Mouse (Mus musculus) thymus, postnatal 4 days (tissue): ENCODE results near the gene Ssu72.
"Not testable (repeated sequence)": the region's sequence is repeated elsewhere in the genome, so short reads cannot be mapped to it uniquely, and the experiment has no call there.

Experiments
- DNase-seq: peaks from one replicate; pipeline ENCODE4 v3.0.0; 2021

Gene Ssu72

DNA sequence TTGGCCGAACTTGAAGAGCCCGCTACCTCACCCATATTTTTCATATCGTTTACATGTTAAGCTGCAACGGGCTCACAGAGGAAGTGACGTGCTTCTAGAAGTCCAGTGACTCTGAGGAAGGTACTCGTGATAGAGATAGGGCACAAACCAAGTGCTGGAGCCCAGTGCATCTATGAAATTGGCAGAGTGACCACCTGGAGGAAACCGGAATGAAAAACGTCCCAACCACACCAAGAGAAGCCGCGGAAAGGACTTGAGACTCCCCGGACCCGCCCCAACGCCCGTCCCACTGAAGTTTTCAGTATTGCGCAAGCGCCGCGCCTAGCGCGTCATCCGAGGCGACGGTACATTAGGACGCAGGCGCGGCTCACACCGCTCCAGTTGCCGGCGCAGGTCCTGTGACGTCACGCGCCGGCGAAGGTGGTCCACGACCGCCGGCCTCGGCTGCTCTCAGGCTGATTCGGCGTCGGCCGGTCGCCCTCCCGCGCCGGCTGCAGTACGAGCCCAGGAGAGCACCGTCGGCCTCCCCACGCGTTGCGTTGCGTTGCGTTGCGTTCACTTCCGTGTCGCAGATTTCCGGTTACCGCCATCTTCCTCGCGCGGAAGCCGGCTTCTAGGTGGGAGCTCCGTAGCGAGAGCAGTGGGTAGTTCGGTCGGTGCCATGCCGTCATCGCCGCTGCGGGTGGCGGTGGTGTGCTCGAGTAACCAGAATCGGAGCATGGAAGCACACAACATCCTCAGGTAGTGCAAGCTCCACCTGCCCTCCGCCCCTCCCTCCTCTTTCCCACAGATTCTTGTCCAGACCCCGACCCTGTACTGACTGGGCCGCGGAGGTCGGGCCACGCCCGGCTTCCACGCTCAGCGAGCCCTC is at the start of gene Ssu72:
Ssu72 (plus strand) TSS at position 80 of the 871 bp plus-strand sequence.
- DNase-seq: peak; percentile 95

DNA sequence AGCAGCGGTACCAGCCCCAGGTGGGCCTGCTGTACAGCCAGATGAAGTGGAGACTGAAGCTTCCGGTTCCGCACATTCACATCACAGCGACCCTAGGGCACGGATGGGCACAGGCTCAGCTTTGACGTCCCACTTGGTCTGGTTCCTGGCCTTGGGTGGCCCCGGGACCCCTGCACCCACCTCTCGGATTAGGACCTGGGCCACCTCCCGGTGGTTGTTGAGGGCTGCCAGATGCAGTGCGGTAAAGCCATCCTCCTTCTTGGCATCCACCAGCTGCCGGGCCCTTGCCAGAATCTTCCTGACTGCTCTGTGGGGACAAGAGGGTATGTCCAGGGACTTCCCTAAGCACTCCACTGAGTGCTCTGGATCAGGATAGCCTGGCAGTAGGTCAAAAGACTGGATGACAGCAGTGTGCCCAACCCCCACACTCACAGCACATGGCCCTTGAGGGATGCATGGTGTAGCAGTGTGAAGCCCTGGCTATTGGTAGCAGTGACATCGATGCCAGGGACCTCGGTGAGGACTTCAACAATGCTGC is 48.3 kb upstream of the Ssu72 start:
- no peak for DNase-seq

DNA sequence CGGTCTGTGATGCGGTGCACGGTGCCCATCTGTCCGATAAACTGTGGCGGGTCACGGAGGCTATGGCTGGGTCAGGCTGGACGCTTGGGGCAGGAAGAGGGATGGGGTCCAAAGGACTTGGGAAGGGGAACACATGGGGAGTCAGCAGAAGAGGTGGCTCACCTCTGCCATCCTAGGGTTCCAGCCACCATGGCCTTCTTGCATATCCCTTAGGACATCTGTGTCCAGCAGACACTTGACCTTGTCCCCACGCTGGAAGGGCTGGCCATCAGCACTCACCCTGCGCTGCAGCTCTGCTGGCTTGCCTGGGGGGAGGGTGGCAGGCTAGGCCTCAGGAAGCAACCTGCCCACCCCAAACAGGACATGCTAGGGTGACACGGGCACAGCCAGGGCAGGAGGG is 45.6 kb upstream of the Ssu72 start:
- DNase-seq: no peak

DNA sequence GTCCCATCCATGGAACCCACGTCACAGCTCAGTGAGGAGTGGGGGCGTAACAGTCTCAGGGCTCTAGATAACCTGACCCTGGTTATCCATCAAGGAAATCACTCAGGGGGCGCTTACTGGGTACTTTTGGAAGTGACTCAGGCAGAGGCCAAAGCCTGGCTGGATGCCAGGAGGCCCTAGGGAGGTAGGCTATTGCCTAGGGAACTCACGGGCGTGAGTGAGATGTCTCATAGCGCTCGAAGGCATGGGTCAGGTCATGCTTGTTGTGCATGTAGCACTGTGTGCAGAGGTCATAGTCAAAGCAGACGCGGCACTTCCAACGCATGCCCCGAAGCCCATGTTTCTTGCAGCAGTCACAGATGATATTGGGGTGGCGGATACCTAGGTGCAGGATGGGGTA is 44.0 kb upstream of the Ssu72 start:
- no peak for DNase-seq

DNA sequence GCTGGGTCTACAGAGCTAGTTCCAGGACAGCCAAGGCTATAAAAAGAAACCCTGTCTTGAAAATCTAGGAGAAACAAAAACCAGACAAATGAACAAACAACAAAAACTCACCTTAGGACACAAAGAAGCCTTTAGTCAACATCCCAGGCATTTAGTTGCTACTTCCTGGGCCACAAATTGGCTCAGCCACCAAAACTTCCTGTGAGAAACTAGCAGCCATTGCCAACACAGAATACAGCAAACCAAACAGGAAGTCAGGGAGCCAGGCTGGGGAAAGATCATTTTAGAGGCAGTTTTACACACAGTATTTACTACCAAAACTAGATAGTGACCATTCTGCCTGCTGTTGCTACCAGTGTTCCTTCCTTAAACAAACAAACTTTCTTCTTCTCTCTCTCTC is 37.7 kb upstream of the Ssu72 start:
- no peak for DNase-seq

DNA sequence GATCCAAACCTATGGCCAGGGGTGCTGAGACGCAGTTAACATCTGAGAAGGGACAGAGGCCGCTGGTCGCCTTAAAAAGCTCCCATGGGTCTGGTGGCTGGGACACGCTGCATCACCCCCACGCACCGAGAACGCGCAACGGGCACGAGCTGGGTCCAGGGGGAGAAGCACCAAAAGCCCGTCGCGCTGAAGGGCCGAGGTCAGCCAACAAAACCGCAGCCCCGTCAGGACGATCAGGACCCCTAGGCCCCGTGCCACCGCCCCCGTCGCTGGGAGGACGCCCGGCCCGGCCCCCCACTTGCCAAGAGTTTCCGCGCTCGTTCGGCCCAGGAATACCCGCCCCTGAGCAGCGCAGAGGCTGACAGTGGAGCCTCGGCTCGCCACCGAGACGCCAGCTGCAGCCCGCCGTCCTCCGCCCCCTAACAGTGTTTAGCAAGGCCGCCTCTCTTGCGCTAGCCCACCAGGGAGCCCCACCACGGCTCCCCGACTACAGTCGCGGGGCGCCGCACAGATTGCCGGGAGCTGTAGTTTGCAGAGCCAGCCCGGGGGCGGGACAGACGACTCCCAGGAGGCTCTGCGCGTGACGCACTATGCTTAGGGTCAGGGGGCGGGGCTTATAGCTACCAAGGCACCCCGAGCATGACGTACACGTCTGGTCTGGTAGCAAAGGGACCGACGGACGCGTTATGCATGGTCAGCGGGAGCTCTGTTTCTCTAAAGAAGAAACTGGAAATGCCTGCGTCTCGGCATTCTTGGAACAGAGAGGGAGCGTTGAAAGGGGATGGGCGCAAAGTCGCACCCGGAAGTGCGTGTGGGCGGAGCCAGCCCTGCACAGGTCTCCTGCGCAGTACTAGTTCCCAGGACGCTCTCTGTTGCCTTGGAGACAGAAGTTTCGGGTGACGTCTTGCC is 35.7 kb upstream of the Ssu72 start, which contains the start of gene Mib2:
Mib2 (minus strand) TSS at position 510 of the 909 bp plus-strand sequence.
- DNase-seq: peak; percentile 98

DNA sequence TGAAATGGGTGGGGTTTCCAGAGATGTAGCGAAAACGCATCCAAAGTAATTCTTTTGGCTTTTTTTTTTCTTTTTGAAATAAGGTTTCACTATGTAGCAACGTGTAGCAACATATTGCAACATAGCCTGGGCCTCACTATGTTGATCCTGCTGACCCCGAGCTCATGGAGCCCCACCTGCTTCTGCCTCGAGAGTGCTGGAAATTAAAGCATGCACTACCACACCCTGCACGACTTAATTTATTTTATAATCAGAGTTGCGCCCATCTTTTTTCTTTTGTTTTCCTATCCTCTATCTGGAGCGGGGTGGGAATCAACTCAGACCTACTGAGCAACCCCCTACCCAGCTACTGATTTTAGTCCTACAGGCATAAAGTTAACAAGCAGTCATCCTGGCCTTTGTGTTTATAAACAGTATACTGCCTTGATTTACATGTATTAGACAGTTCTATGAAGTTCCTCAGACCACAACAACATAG is 35.0 kb upstream of the Ssu72 start:
- no peak for DNase-seq

DNA sequence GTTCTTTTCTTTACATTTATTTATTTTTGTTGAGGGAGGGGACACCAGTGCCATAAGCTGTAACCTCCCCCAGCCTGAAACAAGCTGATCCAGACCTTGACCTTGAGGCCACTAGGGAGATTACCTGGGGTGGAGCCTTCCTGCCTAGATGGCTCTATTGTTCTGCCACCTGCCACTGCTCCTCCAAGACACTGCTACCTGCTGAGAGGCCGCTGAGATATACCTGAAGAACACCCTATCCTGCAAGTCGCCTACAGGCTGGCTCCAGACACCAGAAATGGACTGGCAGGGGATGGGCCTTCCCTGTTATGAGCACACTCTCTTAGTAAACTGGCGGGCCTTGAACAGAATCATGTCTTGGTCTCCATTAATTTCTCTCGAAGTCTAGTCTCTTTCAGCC is 34.4 kb upstream of the Ssu72 start:
- DNase-seq: not testable (repeated sequence)

DNA sequence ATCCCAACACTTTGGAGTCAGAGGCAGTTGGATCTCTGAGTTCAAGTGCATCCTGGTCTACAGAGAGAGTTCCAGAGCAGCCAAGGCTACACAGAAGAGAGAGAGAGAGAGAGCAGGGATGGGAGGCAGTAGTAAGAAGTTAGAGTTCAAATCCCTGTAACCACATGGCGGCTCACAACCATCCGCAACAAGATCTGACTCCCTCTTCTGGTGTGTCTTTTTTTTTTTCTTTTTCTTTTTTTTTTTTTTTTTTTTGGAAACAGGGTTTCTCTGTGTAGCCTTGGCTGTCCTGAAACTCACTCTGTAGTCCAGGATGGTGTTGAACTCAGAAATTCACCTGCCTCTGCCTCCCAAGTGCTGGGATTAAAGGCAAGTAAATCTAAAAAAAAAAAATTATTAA is 32.5 kb upstream of the Ssu72 start:
- DNase-seq: no peak

DNA sequence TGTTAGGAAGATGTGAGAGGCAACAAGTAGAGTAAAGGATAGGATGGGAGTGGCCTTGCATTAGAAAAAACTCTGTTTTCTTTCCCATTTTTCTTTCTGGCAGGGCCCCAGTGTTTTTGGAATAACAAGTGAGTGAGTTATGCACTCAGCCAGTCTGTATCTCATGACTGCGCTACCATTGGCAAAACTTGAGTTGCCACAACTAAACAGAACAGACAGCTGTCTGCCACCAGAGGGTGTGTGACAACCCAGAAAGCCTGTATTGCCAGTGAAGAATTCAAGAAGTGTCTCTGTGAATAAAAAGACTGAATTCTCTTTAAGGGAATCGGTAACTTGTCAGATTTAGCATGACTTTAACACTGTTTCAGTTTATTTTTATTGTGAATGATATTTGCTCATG is 28.6 kb upstream of the Ssu72 start:
- DNase-seq: peak; percentile 50

DNA sequence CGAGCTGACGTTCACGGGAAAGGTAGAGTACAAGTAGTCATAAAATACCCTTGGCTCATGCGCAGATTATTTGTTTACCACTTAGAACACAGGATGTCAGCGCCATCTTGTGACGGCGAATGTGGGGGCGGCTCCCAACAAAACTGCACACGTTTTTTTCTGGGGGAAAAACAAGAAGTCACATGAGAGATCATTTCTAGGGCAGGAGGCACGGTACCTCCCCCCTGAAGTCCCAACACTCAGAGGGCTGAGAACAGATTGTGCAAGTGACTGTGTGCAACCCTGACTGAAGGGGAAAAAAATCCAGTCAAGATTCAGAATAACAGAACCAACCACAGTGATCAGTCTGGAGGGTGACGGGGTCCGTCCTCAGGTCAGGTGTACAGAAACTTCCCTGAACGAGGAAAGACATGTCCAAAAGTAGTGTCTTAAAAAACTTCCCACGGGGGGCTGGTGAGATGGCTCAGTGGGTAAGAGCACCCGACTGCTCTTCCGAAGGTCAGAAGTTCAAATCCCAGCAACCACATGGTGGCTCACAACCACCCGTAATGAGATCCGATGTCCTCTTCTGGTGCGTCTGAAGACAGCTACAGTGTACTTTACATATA is 20.8 kb upstream of the Ssu72 start:
- DNase-seq: not testable (repeated sequence)

DNA sequence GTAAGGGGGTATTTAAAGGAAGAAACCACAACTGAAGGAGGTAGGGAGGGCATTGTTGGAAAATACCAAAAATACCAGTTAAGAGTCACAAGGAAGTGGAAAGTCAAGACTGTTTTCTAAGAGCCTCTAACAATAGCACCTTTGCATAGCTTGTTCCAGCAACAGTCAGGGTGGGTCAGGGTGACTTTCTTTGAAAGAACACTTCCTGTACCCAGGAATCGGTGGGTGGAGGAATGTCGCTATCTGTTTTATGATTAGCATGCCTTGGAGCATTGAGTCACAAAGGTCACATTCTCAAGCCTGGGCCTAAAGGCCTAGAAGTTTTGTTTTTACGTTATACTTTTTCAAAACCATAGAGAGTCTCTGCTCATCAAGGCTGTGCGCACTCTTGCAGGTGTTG is 16.8 kb upstream of the Ssu72 start:
- not testable (repeated sequence) for DNase-seq

DNA sequence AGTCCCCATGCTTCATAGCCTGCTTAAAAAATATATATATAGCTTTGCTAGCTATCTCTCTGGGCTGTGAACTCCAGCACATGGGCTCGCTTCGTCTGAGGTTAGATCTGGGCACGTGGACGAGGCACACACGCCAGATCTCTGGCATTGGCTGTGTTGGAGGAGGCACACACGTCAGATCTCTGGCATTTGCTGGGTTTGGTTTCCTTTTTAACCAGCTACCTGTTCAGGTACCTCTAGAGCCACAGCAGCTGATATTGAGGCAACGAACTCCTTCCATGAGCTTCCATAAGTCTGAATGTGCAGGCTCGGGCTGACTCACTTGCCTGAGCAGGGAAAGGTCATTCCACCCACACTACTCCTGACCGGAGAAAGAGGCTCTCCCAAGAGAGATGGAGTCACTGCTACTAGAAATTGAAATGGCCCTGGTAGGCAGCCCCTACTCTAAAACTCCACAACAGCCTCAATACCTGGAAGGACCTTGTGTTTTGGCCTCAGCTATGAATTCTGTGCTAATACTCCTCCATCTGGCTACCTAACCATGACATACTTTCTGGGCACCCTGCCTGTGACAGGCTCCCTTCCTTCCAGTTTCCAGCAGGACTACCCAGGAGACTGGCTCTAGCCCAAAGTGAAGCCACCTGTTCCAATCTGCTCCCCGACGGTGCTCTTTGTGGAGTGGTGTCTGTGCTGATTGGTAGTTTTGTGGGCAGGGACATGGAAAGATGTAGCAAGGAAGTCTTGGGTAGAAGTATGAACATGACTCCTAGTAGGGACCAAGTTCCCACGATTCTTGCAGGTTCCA is 13.8 kb upstream of the Ssu72 start:
- DNase-seq: no peak

DNA sequence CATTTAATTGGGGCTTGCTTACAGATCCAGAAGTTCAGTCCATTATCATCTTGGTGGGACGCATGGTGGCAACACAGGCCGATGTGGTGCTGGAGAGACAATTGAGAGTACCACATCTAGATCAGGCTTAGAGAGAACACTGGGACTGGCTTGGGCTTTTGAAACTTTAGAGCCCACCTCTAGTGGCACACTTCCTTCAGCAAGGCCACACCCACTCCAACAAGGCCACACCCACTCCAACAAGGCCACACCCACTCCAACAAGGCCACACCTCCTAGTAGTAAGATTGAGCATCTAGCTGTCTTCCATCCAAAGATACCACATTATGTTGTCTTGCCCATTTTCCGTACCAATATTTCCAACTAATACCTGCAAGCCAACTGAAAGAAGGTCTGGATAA is 12.2 kb upstream of the Ssu72 start:
- no peak for DNase-seq

DNA sequence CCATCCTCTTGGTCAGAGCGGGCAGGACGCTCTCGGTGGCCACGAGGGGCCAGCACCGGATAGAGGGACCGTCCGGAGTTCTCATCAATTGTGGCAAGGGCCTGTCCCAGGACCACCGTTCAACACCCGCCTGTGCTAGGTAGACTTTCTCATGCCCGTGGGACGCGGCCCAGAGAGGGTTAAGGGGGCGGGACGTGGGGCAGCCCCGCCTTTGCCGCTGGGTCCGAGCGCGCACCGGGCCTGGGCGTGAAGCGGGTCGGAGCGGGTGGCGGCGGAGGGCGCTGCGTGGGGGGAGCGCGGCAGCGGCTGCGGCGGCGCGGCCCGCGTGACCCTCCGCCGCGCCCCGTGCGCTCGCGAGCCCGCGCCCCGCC is 10.5 kb upstream of the Ssu72 start, which contains the start of gene Fndc10:
Fndc10 (plus strand) TSS at position 232 of the 371 bp plus-strand sequence.
- peak; percentile 80 for DNase-seq

DNA sequence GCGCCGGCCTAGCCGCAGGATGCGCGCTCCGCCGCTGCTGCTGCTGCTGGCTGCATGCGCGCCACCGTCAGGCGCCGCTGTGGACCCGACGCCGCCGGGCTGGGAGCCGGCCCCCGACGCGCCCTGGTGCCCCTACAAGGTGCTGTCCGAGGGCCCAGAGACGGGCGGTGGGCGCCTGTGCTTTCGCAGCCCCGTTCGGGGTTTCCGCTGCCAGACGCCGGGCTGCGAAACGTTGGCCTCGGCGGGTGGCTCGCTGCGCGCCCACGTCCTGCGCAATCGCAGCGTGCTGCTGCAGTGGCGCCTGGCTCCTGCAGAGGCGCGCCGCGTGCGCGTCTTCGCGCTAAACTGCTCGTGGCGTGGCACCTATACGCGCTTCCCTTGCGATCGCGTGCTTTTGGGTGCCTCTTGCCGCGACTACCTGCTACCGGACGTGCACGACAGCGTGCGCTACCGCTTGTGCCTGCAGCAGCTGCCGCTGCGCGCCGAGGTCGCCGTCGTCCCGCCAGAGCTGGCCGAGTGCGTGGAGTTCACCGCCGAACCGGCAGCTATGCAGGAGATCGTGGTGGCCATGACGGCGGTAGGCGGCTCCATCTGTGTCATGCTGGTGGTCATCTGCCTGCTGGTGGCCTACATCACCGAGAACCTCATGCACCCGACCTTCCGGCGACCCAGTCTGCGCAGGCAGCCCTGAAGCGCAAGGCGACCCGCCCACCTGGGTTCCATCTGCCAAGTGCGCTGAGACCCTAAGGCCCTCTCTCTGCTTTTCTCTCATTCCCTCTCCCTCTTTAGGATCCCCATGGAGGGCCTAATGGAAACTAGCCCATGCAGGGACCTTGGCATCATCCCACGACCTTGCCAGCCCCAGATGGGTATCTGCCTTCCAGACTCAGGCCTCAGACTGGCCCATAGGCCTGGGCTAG is 9.9 kb upstream of the Ssu72 start:
- peak; percentile 86 for DNase-seq

DNA sequence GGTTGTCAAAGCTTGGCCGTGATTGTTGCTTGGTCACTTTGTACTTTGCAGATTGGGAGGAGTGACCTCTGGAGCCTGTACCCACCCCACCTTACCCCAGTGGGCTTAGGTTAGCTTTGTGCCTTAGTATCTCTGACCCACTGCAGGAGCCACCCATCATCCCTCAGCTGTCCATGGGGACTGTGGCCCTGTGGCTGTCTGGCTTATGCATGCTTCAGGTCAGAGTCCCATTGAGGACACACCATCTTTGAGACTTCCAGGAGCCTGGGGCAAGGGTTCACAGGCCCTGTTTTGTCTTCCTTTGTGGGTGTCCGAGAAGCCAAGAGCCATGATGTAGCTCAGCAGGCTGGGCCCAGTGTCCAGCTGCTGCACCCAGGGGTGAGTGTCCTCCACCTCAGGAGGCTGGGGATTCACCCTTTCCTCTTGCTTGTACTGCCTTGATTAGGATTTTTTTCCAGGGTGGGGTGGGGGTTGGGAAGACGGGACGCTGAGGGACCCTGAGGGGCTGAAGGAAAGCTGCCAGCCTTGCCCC is 9.0 kb upstream of the Ssu72 start:
- no peak for DNase-seq

DNA sequence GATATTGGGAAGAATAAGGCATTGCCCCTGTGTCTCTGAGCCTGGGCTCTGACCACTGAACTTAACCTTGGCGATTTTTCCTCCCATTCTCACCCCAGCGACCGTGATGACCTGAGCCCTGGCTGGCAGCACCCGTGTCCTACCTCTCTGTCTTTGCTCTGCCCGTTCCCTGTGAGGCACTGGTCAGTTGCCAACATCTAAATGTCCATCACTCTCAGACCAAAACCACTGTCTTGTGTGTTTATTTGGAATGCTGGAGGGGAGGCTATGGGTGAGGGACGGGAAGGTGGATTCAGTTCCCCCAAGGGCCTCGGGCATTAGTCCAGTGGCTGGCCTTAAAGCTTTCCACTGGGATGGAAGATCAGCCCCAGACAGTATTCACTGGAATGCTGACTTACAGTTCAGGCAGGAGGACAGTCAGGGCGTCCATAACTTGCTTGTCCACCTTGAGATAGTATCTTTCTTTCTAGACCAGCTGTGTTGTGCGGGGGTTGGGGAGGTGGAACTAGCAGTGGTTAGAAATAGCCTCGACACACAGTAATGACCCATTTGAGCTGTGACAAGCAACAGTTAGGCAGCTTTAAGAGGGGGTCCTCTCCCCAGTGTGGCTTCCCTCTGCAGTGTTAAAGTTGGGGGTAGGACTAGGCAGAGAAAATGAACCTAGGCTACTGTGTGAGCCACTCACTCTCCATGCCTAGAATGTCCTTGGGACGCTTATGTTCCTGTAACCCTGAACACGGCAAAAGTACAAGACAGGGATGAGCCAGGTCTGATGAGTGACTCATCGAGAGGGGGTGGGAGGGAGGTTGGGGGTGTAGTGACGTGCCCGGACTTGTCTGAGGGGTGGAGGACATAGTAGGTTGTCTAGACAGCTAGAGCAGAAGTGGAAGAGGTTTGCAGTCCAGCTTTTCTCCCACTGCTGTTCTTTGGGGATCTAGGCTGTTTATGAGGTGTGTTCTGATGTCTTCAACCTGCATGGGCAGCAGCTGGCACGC is 8.0 kb upstream of the Ssu72 start:
- no peak for DNase-seq

DNA sequence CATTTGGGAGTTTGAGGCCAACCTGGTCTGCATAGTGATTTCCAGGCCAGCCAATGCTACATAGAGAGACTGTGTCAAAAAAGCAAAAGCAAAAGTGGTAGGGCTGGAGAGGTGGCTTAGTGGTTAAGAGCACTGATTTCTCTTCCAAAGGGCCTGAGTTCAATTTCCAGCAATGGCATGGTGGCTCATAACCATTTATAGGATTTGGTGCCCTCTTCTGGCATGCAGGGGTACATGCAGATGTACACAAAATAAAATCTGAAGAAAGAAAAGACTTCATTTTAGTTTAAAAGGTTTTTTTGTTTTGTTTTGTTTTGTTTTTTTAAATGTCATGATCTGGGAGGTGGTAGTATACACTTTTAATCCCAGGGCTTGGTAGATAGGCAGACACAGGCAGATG is 4.2 kb upstream of the Ssu72 start:
- no peak for DNase-seq
